Mouse (Mus musculus) spleen, adult 2 months (tissue): Measurements from ENCODE around the gene Fads2.

Source experiments
- CTCF ChIP-seq: fragments of 200-500 bp; IDR thresholded peaks from 2 replicates; pipeline ENCODE4 v1.5.1; 2011; ENCODE audit warnings: mild to moderate bottlenecking, inconsistent platforms; ENCODE audit not compliant: insufficient read depth, insufficient read length, insufficient replicate concordance; ENCODE audit errors: extremely low read depth
- POLR2A ChIP-seq: fragments of 200-500 bp; IDR thresholded peaks from 2 replicates; pipeline ENCODE4 v1.6.1; 2011; ENCODE audit warnings: low read depth, low read length, inconsistent platforms

DNA sequence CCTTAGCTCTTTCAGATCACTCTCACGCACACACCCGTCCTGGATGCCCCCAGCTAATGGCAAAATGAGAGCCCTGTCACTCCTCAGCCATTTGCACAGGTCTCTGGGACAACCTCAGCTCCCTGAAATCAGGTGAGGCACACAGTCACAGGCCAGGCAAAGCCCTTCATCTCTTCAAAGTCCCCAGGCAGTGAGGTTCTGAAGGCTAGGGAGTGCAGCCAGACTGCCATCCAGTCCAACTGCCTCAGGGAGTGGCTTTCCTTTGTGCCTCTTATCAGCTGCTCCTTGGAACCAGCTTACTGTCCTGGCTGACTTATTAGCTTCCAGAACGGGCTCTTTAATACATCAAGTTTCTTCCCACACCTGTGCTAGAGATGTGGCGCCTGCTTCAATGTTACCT lies 6.9 kb downstream of the Fads2 start:
- TF ChIP-seq CTCF = no peak
- no peak for TF ChIP-seq POLR2A
